Mouse (Mus musculus) liver, postnatal 0 days (tissue): ENCODE measurements around the gene Acaa1a.

Experiments used
- CTCF ChIP-seq: sonication (generic); IDR thresholded peaks from 2 replicates; pipeline ENCODE4 v1.5.1; 2016; ENCODE audit warnings: antibody characterized with exemption, low read depth
- EP300 ChIP-seq: IDR thresholded peaks from 2 replicates; pipeline ENCODE4 v1.6.1; 2016; ENCODE audit warnings: antibody characterized with exemption, low read depth, mild to moderate bottlenecking

- no peak for TF ChIP-seq CTCF
- TF ChIP-seq EP300: no peak; the same call in 1 of the 2 replicates
These were observed 5.2 kb upstream of the Acaa1a start for GRCm38 (mm10) chr9:119334324-119334723.
